Mouse (Mus musculus) thymus, postnatal 10 days (tissue): ENCODE results near the gene Smpd2.

Source experiments
- DNase-seq, 2 experiments: peaks; one replicate each; pipeline ENCODE4 v3.0.0; 2021; ENCODE audit warnings: low spot score in 2 of 2

Gene Smpd2

DNA sequence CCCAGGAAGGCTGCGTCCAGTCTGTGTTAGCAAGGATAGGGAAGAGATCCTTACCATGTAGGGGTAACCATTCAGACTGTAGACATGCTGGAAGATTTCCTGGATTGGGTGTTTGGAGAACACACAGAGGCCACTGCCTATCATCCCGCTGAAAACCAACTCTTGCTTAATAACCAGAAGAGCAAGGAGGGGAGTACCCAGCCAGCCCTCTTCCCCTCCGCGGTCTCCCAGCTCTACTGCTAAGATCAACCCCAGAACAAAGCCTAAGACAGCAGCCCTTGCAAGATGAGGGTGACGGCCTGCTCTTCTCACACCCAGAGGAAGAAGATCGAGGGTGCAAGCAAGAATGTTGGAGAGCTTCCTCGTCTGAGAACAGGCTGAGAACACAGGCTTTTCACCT is 1.3 kb downstream of the Smpd2 start:
- no peak for DNase-seq

DNA sequence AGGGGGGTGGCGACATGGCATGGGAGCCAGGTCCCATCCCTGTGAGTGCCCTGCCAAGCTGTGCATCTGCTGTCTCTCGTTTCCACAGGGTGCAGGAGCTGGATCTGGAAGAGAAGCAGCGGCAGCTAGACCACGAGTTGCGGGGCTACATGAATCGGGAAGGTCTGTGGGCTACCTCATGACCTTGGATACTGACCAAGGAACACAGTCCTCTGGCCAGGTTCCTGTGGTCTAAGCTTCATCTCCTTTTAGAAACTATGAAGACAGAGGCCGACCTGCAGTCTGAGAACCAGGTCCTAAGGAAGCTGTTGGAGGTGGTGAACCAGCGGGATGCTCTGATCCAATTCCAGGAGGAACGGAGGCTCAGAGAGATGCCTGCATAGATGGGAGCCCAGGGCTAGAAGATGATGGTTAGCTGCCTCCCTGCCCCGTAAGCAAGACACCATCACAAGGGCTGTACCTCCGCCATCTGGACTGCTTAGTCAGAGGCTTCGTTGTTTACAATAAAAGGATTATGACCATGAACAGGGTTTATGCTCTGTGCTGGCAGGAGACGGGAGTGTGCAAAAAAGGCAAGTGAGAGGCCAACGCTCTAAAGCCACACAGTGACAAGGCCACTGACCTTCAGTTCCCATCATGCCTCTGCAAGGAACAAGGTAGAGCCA is 3.5 kb downstream of the Smpd2 start:
- DNase-seq: no peak

DNA sequence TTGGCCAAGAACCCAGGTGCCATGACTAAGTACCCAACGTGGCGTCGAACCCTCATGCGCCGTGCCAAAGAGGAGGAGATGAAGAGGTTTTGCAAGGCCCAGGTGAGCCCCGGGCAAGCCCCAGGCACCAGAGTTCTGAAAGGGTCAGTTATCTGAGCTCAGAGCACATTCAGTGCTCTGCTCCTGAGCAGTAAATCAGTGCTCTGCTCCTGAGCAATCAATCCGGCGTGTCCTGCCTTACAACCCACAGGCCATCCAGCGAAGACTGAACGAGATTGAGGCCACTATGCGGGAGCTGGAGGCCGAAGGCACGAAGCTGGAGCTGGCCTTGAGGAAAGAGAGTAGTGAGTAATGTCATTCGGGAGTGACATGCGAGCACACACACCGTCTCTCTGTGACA is 4.4 kb downstream of the Smpd2 start:
- DNase-seq: no peak

GRCm38 (mm10) chr10:41482446-41482845 is 7.7 kb downstream of the Smpd2 start:
- DNase-seq: no peak

- DNase-seq: no peak
Observed at GRCm38 (mm10) chr10:41480938-41481880, 9.0 kb downstream of the Smpd2 start.

- no peak for DNase-seq
Observed at GRCm38 (mm10) chr10:41479961-41480360, 10.2 kb downstream of the Smpd2 start.

- DNase-seq: peak; percentile 67 to 68
Observed at GRCm38 (mm10) chr10:41477278-41478181, 12.6 kb downstream of the Smpd2 start.

- DNase-seq: peak; percentile 49 to 69
Observed at GRCm38 (mm10) chr10:41477018-41477277, 13.2 kb downstream of the Smpd2 start.

DNA sequence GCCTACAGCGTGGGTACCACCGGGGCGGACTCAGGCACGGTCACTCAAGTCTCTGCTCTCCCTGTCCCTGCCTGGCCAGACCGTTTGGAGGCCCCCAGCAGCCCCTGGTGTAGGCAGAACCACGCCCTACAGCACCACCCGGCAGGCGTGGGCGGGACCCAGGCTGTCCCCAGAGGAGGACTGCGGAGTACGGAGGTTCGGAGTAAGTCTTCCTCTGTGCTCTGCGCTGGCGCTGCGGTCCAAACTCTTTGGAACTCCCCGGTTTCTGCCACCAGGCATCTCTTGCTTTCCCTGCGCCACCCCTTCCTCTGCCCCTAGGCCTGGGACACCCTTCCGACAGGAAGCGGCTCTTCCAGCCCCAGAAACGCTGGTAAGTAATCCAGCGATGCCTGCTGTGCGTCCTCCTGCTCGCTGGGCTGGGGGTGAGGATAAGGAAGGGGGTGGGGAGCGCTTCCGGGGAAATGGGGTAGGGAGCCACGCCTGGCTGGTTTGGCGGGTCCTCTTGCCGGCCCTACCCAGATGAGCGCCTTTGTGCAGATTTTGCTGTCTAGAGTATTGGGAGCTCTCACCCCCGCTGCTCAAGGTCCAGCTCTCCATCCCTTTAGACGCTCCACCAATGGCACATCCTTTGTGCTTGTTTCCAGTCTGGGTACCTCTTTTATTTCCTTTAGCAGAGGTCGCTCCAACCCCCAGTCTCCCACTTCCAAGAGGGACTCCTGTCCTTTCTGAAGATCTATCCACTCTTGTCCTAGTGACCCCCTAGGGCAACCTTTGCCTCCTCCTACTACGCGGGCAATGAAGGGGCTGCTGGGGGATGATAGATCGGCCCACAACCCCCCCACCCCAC is 13.8 kb downstream of the Smpd2 start, which contains the start of gene Mical1:
Gene Mical1, plus strand, starts transcription at position 144 of the 847 bp plus-strand sequence.
- peak; percentile 56 to 63 for DNase-seq

DNA sequence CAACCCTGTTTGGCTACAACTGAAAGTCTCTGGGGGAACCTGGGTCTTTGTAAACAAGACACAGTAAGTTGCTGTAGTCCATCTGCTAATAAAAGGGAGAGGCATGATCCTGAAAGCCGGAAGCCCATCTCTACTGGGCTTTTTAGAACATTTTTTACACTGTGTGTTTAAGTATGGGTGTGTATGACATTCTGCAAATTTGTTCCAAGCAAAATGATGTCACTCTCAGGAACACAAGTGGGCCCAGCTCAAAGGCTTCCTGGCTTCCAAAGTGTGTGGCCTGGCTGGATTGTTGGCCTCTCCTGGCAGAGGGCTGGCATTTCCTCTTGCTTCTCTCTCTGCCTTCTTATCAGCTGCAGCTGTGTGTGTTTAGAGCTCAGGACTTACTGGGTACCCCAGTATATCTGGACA is 15.2 kb downstream of the Smpd2 start:
- DNase-seq: no peak

DNA sequence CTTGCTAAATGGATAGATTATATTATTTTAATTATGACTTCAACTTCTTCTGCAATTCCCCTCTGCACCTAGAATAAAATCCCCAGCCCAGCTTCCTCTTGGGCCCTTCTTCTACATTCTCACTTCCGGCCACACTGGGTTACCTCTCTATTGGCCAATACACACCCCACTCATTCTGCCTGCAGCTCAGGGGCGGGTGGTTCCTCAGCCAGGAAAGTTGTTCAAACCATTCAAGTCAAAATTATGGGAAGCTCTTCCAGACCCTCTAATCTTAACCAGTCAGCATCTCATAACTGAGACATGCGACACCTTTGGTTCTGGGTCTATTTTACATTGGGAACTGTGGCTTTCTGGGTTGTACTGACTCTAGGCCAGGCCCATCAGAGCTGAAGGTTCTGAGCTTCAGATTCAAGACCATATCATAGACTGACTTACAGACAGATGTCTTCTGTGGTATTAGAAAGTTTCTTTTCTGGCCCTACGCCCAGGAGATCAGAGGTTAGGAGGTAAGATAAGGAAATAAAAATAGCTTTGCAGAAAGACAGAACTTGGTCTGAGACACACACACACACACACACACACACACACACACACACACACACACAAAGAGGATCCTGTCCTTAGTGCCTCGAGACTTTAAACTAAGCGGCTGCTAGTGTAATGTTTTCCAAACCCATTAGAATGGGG is 16.2 kb downstream of the Smpd2 start:
- DNase-seq: no peak

DNA sequence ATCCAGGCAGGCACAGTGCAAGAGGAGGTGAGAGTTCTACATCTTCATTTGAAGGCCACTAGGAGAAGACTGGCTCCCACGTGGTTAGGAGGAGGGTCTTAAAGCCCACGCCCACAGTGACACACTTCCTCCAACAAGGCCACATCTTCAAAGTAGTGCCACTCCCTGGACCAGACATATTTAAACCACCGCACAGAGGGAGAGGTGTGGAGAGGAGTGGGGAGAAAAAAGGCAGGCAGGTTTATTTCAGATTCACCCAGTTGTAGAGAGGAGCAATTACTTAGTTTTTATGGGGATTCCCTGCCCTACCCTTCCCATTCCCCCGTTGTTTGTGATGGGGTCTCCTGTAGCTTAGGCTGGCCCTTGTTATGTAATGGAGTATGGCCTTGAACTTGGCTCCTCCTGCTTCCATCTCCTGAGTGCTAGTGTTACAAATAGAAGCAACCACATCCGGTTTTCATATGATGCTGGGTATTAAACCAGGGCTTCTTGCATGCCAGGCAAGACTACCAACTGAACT is 17.1 kb downstream of the Smpd2 start:
- DNase-seq: no peak

DNA sequence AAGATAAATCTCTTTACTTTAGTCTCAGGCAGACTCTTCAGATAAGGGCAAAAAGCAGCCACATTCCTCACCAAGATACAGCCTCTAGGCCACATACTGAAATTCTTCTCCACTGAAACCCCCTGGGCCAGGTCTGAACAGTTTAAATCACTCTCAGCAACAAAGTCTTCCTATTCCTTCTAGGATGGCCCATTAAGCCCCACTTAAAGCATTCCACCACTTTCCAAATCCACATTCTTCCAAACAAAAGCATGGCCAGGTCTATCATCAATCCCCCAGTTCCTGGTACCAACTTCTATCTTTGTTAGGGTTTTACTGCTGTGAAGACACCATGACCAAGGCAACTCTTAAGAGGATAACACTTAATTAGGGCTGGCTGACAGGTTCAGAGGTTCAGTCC is 17.6 kb downstream of the Smpd2 start:
- no peak for DNase-seq

DNA sequence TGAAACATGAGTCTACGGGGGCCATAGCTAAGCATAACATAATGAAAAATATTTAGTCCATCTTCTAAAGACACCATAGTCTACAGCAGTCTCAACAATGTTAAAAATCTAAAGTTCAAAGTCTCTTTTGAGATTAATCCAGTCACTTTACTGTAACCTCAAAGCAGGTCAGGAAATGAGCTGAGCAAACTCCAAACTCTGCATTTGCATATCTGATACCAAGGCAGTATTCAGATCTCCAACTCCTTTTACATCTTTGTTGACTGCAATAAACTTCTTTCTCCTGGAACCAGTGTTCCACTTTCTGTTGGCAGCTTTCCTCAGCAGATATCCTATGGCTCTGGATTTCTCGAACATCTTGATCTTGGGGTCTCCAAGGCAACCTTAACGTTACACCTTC is 19.5 kb downstream of the Smpd2 start:
- DNase-seq: no peak

DNA sequence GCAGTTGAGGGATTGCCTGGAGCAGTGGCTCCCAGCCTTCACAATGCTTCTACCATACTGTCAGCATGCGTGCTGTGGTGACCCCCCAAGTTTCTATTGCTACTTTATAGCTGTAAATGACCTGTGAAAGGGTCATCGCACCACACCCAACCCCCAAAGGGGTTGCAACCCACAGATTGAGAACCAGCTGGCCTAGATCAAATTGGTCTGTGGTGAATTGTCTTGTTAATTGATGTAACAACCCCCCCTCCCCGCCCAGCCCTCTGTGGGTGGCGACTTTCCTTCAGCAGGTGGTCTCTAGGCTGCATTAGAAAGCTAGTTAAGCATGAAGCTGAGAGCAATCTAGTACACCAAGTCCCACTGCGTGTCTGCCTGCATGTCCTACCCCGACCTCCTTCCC is 22.8 kb downstream of the Smpd2 start:
- no peak for DNase-seq

- DNase-seq: no peak
Observed at GRCm38 (mm10) chr10:41464401-41464955, 25.7 kb downstream of the Smpd2 start.

- DNase-seq: no peak
Observed at GRCm38 (mm10) chr10:41461057-41461722, 29.0 kb downstream of the Smpd2 start.

DNA sequence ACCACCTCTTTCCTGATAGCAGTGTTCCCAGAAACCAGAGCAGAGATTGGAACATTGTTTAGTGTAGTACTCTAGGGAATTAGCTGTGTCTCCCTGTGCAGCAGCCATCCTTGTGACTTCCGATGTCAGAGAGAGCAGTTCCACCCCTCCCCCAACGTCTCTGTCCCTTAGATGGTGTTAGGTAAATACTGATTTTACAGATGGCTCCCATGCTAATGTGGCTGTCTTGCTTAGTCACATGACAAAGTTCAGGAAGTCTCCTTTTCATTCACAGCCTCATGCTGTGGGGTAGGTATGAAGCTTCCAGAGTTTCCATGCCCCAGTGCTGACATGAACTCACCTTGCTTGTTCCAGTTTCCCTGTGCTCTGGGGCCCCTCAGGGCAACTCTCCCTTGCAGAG is 29.7 kb downstream of the Smpd2 start:
- DNase-seq: no peak

GRCm38 (mm10) chr10:41459990-41460389 is 30.2 kb downstream of the Smpd2 start:
- DNase-seq: no peak

- DNase-seq: no peak
Observed at GRCm38 (mm10) chr10:41452791-41453190, 37.4 kb downstream of the Smpd2 start.
